Mouse (Mus musculus) liver, embryonic 15.5 days (tissue): ENCODE measurements around the gene Filip1l. TPM values are rescaled to one million over a fixed set of nuclear protein-coding genes. Genes with fewer than 3 reads are reported as not detected.

Experiments used
- ATAC-seq: fragments of 200-750 bp; cut with Nextera tagmentation; 2 replicates; pipeline ENCODE4 v1.8.0; 2017; ENCODE audit warnings: moderate number of reproducible peaks, mild to moderate bottlenecking, moderate library complexity; ENCODE audit not compliant: insufficient read depth
- H3K27ac ChIP-seq: fragments of 300-500 bp; sonication (generic); replicated peaks from 2 replicates; pipeline ENCODE4 v1.5.1; 2015; ENCODE audit warnings: mild to moderate bottlenecking, inconsistent platforms
- H3K27me3 ChIP-seq: fragments of 300-500 bp; sonication (generic); 2 replicates; pipeline ENCODE4 v1.6.1; 2015; ENCODE audit warnings: mild to moderate bottlenecking, inconsistent platforms
- H3K36me3 ChIP-seq: fragments of 300-500 bp; sonication (generic); replicated peaks from 2 replicates; pipeline ENCODE4 v1.6.1; 2015; ENCODE audit warnings: moderate library complexity, mild to moderate bottlenecking, inconsistent platforms
- H3K4me1 ChIP-seq: fragments of 300-500 bp; sonication (generic); replicated peaks from 2 replicates; pipeline ENCODE4 v1.6.1; 2015; ENCODE audit warnings: inconsistent platforms
- H3K4me2 ChIP-seq: fragments of 300-500 bp; sonication (generic); 2 replicates; pipeline ENCODE4 v1.6.1; 2015; ENCODE audit warnings: moderate library complexity, mild to moderate bottlenecking, inconsistent platforms
- H3K4me3 ChIP-seq: fragments of 300-500 bp; sonication (generic); replicated peaks from 2 replicates; pipeline ENCODE4 v1.5.1; 2015; ENCODE audit warnings: mild to moderate bottlenecking, inconsistent platforms
- H3K9ac ChIP-seq: fragments of 300-500 bp; sonication (generic); 2 replicates; pipeline ENCODE4 v1.6.1; 2015; ENCODE audit warnings: moderate library complexity, mild to moderate bottlenecking, inconsistent platforms
- H3K9me3 ChIP-seq: fragments of 300-500 bp; sonication (generic); replicated peaks from 2 replicates; pipeline ENCODE4 v1.6.1; 2016; ENCODE audit warnings: inconsistent platforms
- WGBS: fragments of 180-500 bp; shearing (Covaris S2); methylation state at CpG from one replicate; pipeline ENCODE4 v1.1.7; 2015; ENCODE audit warnings: mixed read lengths; ENCODE audit not compliant: insufficient replicate concordance; 5-methylcytosine and 5-hydroxymethylcytosine counted together
- polyA plus RNA-seq: library from polyadenylated mRNA; unstranded; fragments of >200 nt; fragmentation: Nextera tagmentation; extraction: Ambion mirVana; gene quantifications from 2 replicates; pipeline ENCODE4 v1.2.1, GENCODE M21; 2015

The Filip1l gene
- polyA plus RNA-seq, 1 experiment from 2014 or later: 3.6 TPM

- H3K36me3 ChIP-seq: no peaks in the 10 kb centered on the region
- H3K4me1 ChIP-seq: no peaks in the 10 kb centered on the region
- no peak overlapping the region for H3K9ac ChIP-seq
- H3K27me3 ChIP-seq: no peaks in the 10 kb centered on the region
- H3K9me3 ChIP-seq: no peaks in the 10 kb centered on the region
- H3K4me2 ChIP-seq: no peak overlapping the region
- ATAC-seq: no peak
- 63% methylated on average over 6 of the region's 6 CpGs for WGBS
- no peak overlapping the region for H3K27ac ChIP-seq
- H3K4me3 ChIP-seq: no peak overlapping the region
Observed at GRCm38 (mm10) chr16:57506133-57506532, 153.2 kb downstream of the Filip1l start.

GRCm38 (mm10) chr16:57508351-57508750 lies 155.5 kb downstream of the Filip1l start:
- Histone ChIP-seq H3K4me2 (no peak overlapping the region), H3K27me3 (no peaks in the 10 kb centered on the region), H3K27ac (no peak overlapping the region), H3K9me3 (no peaks in the 10 kb centered on the region), H3K4me3 (no peak overlapping the region), H3K9ac (no peak overlapping the region), H3K36me3 (no peaks in the 10 kb centered on the region), H3K4me1 (no peaks in the 10 kb centered on the region)
- ATAC-seq: no peak
- WGBS: 61% methylated on average over 1 of the region's 1 CpGs

GRCm38 (mm10) chr16:57509099-57509498 lies 156.2 kb downstream of the Filip1l start:
- Histone ChIP-seq H3K9ac (no peak overlapping the region), H3K36me3 (no peaks in the 10 kb centered on the region), H3K4me1 (no peaks in the 10 kb centered on the region), H3K27ac (no peak overlapping the region), H3K9me3 (no peaks in the 10 kb centered on the region), H3K4me2 (no peak overlapping the region), H3K27me3 (no peaks in the 10 kb centered on the region), H3K4me3 (no peak overlapping the region)
- 29% methylated on average over 3 of the region's 3 CpGs for WGBS
- no peak for ATAC-seq

GRCm38 (mm10) chr16:57513562-57513961 lies 160.7 kb downstream of the Filip1l start:
- ATAC-seq: no peak
- Histone ChIP-seq H3K4me1 (no peaks in the 10 kb centered on the region), H3K4me2 (no peak overlapping the region), H3K27me3 (no peaks in the 10 kb centered on the region), H3K36me3 (no peaks in the 10 kb centered on the region), H3K27ac (no peak overlapping the region), H3K9ac (no peak overlapping the region), H3K4me3 (no peak overlapping the region), H3K9me3 (no peaks in the 10 kb centered on the region)
- WGBS: 74% methylated on average over 7 of the region's 7 CpGs

- WGBS: 82% methylated on average over 4 of the region's 4 CpGs
- Histone ChIP-seq H3K27ac (no peak overlapping the region), H3K9ac (no peak overlapping the region), H3K9me3 (no peaks in the 10 kb centered on the region), H3K36me3 (no peaks in the 10 kb centered on the region), H3K27me3 (no peaks in the 10 kb centered on the region), H3K4me3 (no peak overlapping the region), H3K4me2 (no peak overlapping the region), H3K4me1 (no peaks in the 10 kb centered on the region)
- no peak for ATAC-seq
Observed at GRCm38 (mm10) chr16:57514371-57514770, 161.5 kb downstream of the Filip1l start.

GRCm38 (mm10) chr16:57515636-57516035 lies 162.7 kb downstream of the Filip1l start:
- no peak overlapping the region for H3K27ac ChIP-seq
- H3K27me3 ChIP-seq: no peaks in the 10 kb centered on the region
- H3K4me1 ChIP-seq: no peaks in the 10 kb centered on the region
- H3K9ac ChIP-seq: no peak overlapping the region
- no peaks in the 10 kb centered on the region for H3K9me3 ChIP-seq
- WGBS: 72% methylated on average over 10 of the region's 10 CpGs
- no peak overlapping the region for H3K4me3 ChIP-seq
- no peaks in the 10 kb centered on the region for H3K36me3 ChIP-seq
- ATAC-seq: no peak
- no peak overlapping the region for H3K4me2 ChIP-seq

GRCm38 (mm10) chr16:57525046-57525445 lies 172.2 kb downstream of the Filip1l start:
- 56% methylated on average over 5 of the region's 5 CpGs for WGBS
- no peaks in the 10 kb centered on the region for H3K36me3 ChIP-seq
- H3K27me3 ChIP-seq: no peaks in the 10 kb centered on the region
- no peak for ATAC-seq
- H3K4me2 ChIP-seq: no peak overlapping the region
- H3K4me1 ChIP-seq: no peaks in the 10 kb centered on the region
- no peak overlapping the region for H3K4me3 ChIP-seq
- no peak overlapping the region for H3K9ac ChIP-seq
- no peak overlapping the region for H3K27ac ChIP-seq
- H3K9me3 ChIP-seq: no peaks in the 10 kb centered on the region

GRCm38 (mm10) chr16:57525476-57525875 lies 172.6 kb downstream of the Filip1l start:
- no peak overlapping the region for H3K27ac ChIP-seq
- no peak overlapping the region for H3K9ac ChIP-seq
- H3K4me1 ChIP-seq: no peaks in the 10 kb centered on the region
- H3K4me3 ChIP-seq: no peak overlapping the region
- WGBS: 65% methylated on average over 4 of the region's 4 CpGs
- no peak for ATAC-seq
- no peaks in the 10 kb centered on the region for H3K36me3 ChIP-seq
- no peaks in the 10 kb centered on the region for H3K9me3 ChIP-seq
- no peaks in the 10 kb centered on the region for H3K27me3 ChIP-seq
- H3K4me2 ChIP-seq: no peak overlapping the region

- 68% methylated on average over 7 of the region's 7 CpGs for WGBS
- no peaks in the 10 kb centered on the region for H3K9me3 ChIP-seq
- H3K27ac ChIP-seq: no peak overlapping the region
- no peak for ATAC-seq
- H3K4me3 ChIP-seq: no peak overlapping the region
- H3K9ac ChIP-seq: no peak overlapping the region
- H3K4me2 ChIP-seq: no peak overlapping the region
- no peaks in the 10 kb centered on the region for H3K36me3 ChIP-seq
- H3K4me1 ChIP-seq: no peaks in the 10 kb centered on the region
- H3K27me3 ChIP-seq: no peaks in the 10 kb centered on the region
Observed at GRCm38 (mm10) chr16:57526893-57527292, 174.0 kb downstream of the Filip1l start.

GRCm38 (mm10) chr16:57528457-57528856 lies 175.6 kb downstream of the Filip1l start:
- Histone ChIP-seq H3K9me3 (no peaks in the 10 kb centered on the region), H3K27me3 (no peaks in the 10 kb centered on the region), H3K4me3 (no peak overlapping the region), H3K9ac (no peak overlapping the region), H3K4me2 (no peak overlapping the region), H3K27ac (no peak overlapping the region), H3K36me3 (no peaks in the 10 kb centered on the region), H3K4me1 (no peaks in the 10 kb centered on the region)
- WGBS: 57% methylated on average over 4 of the region's 4 CpGs
- no peak for ATAC-seq

GRCm38 (mm10) chr16:57530547-57530946 lies 177.7 kb downstream of the Filip1l start:
- H3K9ac ChIP-seq: no peak overlapping the region
- ATAC-seq: no peak
- no peak overlapping the region for H3K4me3 ChIP-seq
- no peak overlapping the region for H3K4me2 ChIP-seq
- H3K27me3 ChIP-seq: no peaks in the 10 kb centered on the region
- H3K27ac ChIP-seq: no peak overlapping the region
- no peaks in the 10 kb centered on the region for H3K36me3 ChIP-seq
- no peaks in the 10 kb centered on the region for H3K9me3 ChIP-seq
- H3K4me1 ChIP-seq: no peaks in the 10 kb centered on the region
- WGBS: 52% methylated on average over 4 of the region's 4 CpGs

GRCm38 (mm10) chr16:57532081-57532493 lies 179.2 kb downstream of the Filip1l start:
- Histone ChIP-seq H3K36me3 (no peaks in the 10 kb centered on the region), H3K4me2 (no peak overlapping the region), H3K9ac (no peak overlapping the region), H3K4me1 (no peaks in the 10 kb centered on the region), H3K4me3 (no peak overlapping the region), H3K27ac (no peak overlapping the region), H3K9me3 (no peaks in the 10 kb centered on the region), H3K27me3 (no peaks in the 10 kb centered on the region)
- no peak for ATAC-seq
- 58% methylated on average over 6 of the region's 6 CpGs for WGBS
